Mouse (Mus musculus) embryonic facial prominence, embryonic 10.5 days (tissue): ENCODE measurements around the gene Disp3. TPM values are rescaled to one million over a fixed set of nuclear protein-coding genes. Genes with fewer than 3 reads are reported as not detected.

ENCODE experiments used
- DNase-seq: peaks from one replicate; pipeline ENCODE4 v3.0.0-alpha.2; 2017; ENCODE audit warnings: low spot score
- H3K27ac ChIP-seq: fragments of 300-500 bp; sonication (generic); replicated peaks from 2 replicates; pipeline ENCODE4 v1.5.1; 2016; ENCODE audit warnings: mild to moderate bottlenecking
- H3K27me3 ChIP-seq: fragments of 300-500 bp; sonication (generic); replicated peaks from 2 replicates; pipeline ENCODE4 v1.6.1; 2016; ENCODE audit warnings: low read depth, mild to moderate bottlenecking; ENCODE audit not compliant: poor library complexity, severe bottlenecking
- H3K36me3 ChIP-seq: fragments of 300-500 bp; sonication (generic); replicated peaks from 2 replicates; pipeline ENCODE4 v1.6.1; 2016; ENCODE audit warnings: mild to moderate bottlenecking, moderate library complexity
- H3K4me1 ChIP-seq: fragments of 300-500 bp; sonication (generic); 2 replicates; pipeline ENCODE4 v1.6.1; 2016
- H3K4me3 ChIP-seq: fragments of 300-500 bp; sonication (generic); 2 replicates; pipeline ENCODE4 v1.5.1; 2016; ENCODE audit warnings: mild to moderate bottlenecking, moderate library complexity
- H3K9me3 ChIP-seq: fragments of 300-500 bp; sonication (generic); 2 replicates; pipeline ENCODE4 v1.6.1; 2016; ENCODE audit warnings: mild to moderate bottlenecking
- WGBS: fragments of 180-500 bp; shearing (Covaris S2); methylation state at CpG from one replicate; pipeline ENCODE4 v1.1.7; 2016; 5-methylcytosine and 5-hydroxymethylcytosine counted together
- polyA plus RNA-seq: library from polyadenylated mRNA; unstranded; fragments of >200 nt; fragmentation: Nextera tagmentation; extraction: Ambion mirVana; gene quantifications from 2 replicates; pipeline ENCODE4 v1.2.1, GENCODE M21; 2016

The Disp3 gene
- polyA plus RNA-seq, 1 experiment from 2014 or later: 1.1 TPM

DNA sequence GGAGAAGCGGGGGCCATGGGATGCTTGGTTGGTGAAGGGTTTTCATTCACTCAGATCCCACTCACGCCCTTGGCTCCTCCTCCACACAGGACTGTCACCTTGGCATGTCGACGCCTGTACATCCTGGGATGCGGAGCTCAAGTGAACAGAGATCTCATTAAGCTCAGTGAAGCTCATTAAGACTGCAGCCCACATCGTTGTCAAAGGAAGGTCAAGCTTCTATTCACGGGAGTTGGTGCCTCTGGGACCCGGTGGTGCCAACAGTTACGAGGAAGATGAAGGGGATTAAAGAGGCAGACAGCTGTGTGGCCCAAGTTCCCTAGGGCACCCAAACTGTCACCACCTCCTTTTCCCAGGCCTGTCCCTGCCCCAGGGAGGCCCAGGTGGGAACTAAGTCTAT lies 49.5 kb downstream of the Disp3 start:
- 57% methylated on average over 9 of the region's 9 CpGs for WGBS
- Histone ChIP-seq H3K27ac (no peak overlapping the region), H3K36me3 (no peaks in the 10 kb centered on the region)

DNA sequence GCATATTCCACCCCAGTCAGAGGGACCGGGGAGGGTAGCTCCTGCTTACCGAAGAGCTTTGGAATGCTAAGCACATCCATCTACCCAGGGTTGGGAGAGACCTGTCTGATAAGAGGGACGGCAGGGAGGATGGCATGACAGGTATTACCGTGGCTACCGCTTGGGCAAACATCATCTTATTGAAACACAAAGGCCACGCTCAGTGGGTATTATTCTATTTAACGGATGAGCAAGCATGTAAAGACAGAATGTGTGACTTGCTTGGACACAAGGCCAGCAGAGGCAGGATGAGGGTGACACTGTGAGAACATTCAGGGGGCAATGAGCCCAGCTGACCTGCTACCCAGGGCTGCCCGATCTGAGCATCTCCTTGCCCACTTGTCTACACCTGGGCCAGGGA lies 51.1 kb downstream of the Disp3 start:
- Histone ChIP-seq H3K36me3 (no peaks in the 10 kb centered on the region), H3K4me3 (no peak overlapping the region), H3K9me3 (no peaks in the 10 kb centered on the region), H3K4me1 (peaks cover 9% of the 10 kb centered on the region; the same call in 1 of the 2 replicates), H3K27ac (no peak overlapping the region), H3K27me3 (no peaks in the 10 kb centered on the region)
- 74% methylated on average over 8 of the region's 8 CpGs for WGBS
- DNase-seq: no peak

More for the DNA sequence above, 49.5 kb downstream of the Disp3 start:
- no peak for DNase-seq
- Histone ChIP-seq H3K9me3 (no peaks in the 10 kb centered on the region), H3K4me1 (peaks cover 9% of the 10 kb centered on the region; the same call in 1 of the 2 replicates), H3K4me3 (no peak overlapping the region), H3K27me3 (no peaks in the 10 kb centered on the region)

DNA sequence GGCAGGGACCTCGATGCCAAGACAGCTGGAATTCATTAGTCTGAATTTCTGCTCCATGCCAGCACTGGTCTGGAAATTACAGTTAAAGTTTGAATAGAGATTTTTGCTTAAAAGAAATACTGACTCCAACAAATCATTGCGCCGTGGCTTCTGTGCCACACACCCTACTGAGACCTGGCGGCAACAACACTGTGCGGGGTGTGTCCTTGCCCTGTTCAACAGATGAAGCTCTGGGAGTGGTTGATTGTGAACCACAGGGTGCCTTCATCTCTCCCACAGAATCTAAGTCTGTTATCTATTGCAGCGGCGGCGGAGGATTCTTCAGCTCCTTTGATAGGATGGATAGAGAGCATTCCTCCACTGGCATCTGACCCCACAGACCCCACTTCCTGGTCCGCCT lies 54.7 kb downstream of the Disp3 start:
- Histone ChIP-seq H3K4me1 (peaks cover 4% of the 10 kb centered on the region; the same call in 1 of the 2 replicates), H3K9me3 (no peaks in the 10 kb centered on the region), H3K36me3 (no peaks in the 10 kb centered on the region), H3K4me3 (no peak overlapping the region), H3K27ac (no peak overlapping the region), H3K27me3 (no peaks in the 10 kb centered on the region)
- 82% methylated on average over 9 of the region's 9 CpGs for WGBS
- no peak for DNase-seq

DNA sequence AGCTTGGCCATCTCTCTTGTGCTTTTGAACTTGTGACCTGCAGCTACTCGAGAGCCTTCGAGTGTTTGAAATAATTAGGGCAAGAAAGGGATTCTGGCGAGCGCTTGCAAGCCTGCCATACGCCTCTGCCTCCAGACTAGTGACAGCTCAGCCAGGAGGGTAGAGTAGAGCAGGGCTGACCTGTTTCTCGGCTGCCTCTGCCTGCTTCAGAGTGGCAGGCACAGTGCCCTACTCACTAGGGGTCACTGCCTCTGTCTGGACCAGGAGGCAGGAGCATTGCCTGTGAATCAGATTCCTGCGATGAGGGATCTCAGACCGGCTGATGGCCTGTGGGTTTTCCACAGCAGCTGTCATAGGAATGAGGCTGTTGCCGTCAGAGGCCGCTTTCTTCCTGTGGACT lies 55.1 kb downstream of the Disp3 start:
- Histone ChIP-seq H3K4me1 (peaks cover under 1% of the 10 kb centered on the region; the same call in 1 of the 2 replicates), H3K4me3 (no peak overlapping the region), H3K9me3 (no peaks in the 10 kb centered on the region), H3K27ac (no peak overlapping the region), H3K27me3 (no peaks in the 10 kb centered on the region), H3K36me3 (no peaks in the 10 kb centered on the region)
- 58% methylated on average over 10 of the region's 10 CpGs for WGBS
- no peak for DNase-seq

DNA sequence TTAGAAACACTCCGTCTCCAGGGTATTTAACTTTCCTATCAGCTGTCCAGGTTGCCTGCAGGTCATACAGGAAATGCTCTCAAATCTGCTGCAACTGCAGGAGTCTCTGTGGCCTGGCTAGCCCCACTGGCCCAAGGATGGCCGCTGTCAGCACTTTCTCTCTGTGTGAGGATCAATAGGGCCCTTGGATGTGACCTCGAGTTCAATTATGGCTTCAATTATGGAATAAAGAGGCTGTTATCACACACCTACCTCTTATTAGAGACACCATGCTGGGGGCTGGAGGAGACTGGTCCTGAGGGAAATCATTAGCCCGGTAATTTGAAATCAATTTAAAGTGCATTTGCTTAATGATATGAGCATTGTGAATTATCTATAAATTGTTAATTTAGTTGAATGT lies 55.6 kb downstream of the Disp3 start:
- no peak for DNase-seq
- 60% methylated on average over 4 of the region's 4 CpGs for WGBS
- H3K27me3 ChIP-seq: no peaks in the 10 kb centered on the region
- H3K4me1 ChIP-seq: no peaks in the 10 kb centered on the region; the same call in 1 of the 2 replicates
- H3K4me3 ChIP-seq: no peak overlapping the region
- no peak overlapping the region for H3K27ac ChIP-seq
- no peaks in the 10 kb centered on the region for H3K36me3 ChIP-seq
- H3K9me3 ChIP-seq: no peaks in the 10 kb centered on the region

DNA sequence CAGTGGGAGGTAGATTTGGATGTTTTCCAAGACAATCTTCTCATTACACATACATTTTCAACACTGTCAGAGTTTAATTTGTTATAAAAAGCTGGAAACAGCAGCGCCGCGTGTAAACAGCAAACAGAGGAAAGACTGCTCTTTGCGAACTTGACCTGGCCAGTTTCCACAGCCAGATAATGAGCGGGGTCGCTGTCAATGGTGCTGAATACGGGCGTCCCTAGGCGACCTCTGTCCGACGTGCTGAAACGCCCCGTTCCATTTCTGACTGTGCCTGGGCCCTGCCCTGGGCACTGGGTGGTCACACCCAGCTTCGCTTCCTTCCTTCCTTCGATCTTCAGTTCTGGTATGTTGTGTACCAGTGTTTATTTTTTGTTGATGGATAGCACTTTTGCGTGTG lies 58.1 kb downstream of the Disp3 start:
- Histone ChIP-seq H3K27me3 (no peaks in the 10 kb centered on the region), H3K27ac (no peak overlapping the region), H3K9me3 (no peaks in the 10 kb centered on the region), H3K4me1 (no peaks in the 10 kb centered on the region; the same call in 1 of the 2 replicates), H3K36me3 (no peaks in the 10 kb centered on the region), H3K4me3 (no peak overlapping the region)
- WGBS: 11% methylated on average over 16 of the region's 16 CpGs
- DNase-seq: peak; percentile 84

DNA sequence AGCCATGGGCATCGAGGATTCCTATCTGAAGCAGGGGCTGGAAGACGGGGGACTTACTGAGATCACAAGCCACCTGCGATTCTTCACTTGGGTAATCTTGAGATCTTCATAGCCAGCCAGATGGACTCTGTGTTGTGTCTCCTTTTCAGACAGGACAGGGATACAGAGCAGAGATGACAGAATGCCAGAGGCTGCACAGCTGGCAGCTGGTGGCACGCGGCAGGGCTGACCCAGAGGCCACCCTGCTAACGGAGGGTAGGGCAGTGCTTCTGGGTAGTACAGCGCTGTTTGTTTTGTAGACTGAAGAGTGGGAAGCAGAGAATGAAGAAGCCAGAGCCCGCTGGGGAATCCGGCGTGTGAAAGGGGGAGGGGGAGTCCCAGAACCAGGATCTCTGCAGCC lies 64.8 kb downstream of the Disp3 start:
- H3K27ac ChIP-seq: no peak overlapping the region
- H3K9me3 ChIP-seq: no peaks in the 10 kb centered on the region
- WGBS: 42% methylated on average over 10 of the region's 10 CpGs
- H3K27me3 ChIP-seq: peaks cover 50% of the 10 kb centered on the region
- no peak overlapping the region for H3K4me3 ChIP-seq
- peaks cover 12% of the 10 kb centered on the region for H3K4me1 ChIP-seq
- no peak for DNase-seq
- H3K36me3 ChIP-seq: no peaks in the 10 kb centered on the region

DNA sequence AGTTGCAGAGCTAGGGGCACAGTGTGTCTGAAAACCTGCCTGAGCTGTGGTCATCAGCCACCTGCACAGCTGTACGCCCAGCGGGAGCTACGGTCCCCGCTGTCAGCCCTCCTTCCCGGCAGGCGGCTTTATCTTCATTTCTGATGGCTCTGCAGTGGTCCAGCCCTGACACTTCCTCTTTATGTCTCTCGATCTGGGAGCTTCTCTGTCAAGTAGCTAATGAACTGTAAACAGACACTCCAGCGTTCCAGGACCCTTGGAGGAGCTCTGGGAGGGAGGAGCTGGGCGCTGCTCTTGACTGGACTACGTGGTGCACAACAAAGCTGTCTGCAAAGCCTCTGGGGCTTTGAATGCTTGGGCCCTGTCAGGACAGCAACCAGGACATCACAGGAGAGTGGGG lies 67.1 kb downstream of the Disp3 start:
- WGBS: 8% methylated on average over 10 of the region's 10 CpGs
- Histone ChIP-seq H3K9me3 (no peaks in the 10 kb centered on the region), H3K27ac (no peak overlapping the region), H3K4me1 (peaks cover 15% of the 10 kb centered on the region), H3K4me3 (no peak overlapping the region), H3K36me3 (no peaks in the 10 kb centered on the region), H3K27me3 (peaks cover 53% of the 10 kb centered on the region)
- DNase-seq: no peak

DNA sequence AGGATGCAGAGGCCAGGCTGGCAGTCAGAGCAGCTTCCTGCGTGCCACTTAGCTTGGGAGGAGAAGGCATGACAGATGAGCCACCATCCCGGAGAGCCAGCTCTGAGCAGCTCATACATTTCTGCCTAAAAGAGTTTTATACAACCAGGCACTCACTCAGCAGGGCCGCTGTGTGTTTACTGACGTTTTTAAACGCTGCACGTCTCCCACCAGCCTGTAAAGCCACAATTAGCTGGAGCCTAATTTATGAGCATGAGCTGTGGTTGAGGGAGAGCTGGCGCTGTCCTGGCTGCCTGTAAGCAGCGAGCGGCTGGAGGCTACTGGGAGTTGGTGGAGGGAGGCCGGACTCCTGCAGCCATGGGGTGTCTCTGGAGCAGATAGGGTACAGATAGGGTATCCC lies 69.5 kb downstream of the Disp3 start:
- peaks cover 68% of the 10 kb centered on the region for H3K27me3 ChIP-seq
- no peak for DNase-seq
- no peak overlapping the region for H3K27ac ChIP-seq
- peaks cover 36% of the 10 kb centered on the region for H3K4me1 ChIP-seq
- H3K36me3 ChIP-seq: no peaks in the 10 kb centered on the region
- no peak overlapping the region for H3K4me3 ChIP-seq
- H3K9me3 ChIP-seq: no peaks in the 10 kb centered on the region
- 37% methylated on average over 10 of the region's 10 CpGs for WGBS

DNA sequence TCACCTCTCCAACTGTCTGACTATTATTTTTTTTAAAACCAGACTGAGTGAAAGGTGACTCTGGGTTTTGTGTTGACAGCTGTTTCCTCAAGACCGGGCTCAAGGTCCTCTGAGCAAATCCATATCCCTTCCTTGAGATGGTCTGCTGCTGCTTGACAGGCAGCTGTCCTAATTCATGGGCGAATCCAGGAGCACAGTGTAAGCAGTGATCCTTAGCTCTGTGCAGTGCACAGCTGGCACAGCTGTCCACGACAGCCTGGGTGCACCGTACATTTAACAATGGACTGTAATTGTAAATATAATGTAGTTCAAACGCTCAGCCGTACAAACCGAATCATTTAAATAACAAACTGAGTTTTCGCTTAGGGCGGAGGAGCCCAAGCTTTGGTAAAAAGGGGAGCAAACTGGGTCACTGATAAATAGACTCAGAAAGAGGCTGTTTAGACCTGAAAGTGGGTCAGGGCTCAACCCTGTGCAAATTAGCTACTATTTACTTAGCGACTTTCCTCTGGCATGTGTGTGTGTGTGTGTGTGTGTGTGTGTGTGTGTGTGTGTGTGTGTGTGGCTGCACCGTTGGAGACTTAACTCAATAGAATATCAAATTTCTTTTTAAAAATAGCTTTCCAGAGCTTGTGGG lies 72.4 kb downstream of the Disp3 start:
- peaks cover 50% of the 10 kb centered on the region for H3K27me3 ChIP-seq
- H3K9me3 ChIP-seq: no peaks in the 10 kb centered on the region
- no peak overlapping the region for H3K27ac ChIP-seq
- no peaks in the 10 kb centered on the region for H3K36me3 ChIP-seq
- H3K4me3 ChIP-seq: no peak overlapping the region
- peak; percentile 22 for DNase-seq
- H3K4me1 ChIP-seq: peaks cover 34% of the 10 kb centered on the region
- 48% methylated on average over 11 of the region's 11 CpGs for WGBS

DNA sequence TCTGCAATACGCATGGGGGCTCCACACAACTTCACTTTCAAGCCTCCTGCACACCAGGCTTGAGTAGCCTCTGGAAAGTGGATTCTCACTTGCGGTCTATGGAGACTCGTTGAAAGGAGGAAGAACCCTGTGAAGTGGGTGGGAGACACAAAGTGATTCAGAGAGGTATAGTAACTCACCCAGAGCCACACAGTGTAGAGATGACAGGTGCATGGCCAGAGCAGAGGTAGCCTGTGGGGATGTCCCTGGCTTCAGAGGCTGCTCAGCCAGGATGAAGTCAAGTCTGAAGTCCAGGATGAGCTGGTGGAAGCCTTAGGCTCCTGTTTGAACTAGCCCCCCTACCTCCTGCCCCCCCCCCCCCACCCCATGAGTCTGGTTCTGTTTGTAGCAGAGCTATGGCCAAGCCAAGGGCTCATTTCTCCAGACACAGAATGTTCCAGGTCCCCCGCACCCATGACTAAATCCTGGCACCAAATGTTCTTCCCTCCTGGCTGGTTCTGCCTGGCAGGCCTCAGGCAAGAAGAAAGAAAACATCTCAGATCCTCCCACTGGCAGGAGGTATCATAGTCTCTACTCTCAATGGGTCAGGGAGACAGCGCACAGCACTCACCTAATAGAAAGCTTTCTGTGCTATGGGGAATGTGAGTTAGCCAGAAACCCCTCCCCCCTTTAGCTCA lies 73.2 kb downstream of the Disp3 start:
- H3K36me3 ChIP-seq: no peaks in the 10 kb centered on the region
- no peak overlapping the region for H3K27ac ChIP-seq
- H3K4me1 ChIP-seq: peaks cover 34% of the 10 kb centered on the region
- WGBS: 43% methylated on average over 5 of the region's 5 CpGs
- no peak overlapping the region for H3K4me3 ChIP-seq
- H3K27me3 ChIP-seq: peaks cover 42% of the 10 kb centered on the region
- no peaks in the 10 kb centered on the region for H3K9me3 ChIP-seq
- no peak for DNase-seq

DNA sequence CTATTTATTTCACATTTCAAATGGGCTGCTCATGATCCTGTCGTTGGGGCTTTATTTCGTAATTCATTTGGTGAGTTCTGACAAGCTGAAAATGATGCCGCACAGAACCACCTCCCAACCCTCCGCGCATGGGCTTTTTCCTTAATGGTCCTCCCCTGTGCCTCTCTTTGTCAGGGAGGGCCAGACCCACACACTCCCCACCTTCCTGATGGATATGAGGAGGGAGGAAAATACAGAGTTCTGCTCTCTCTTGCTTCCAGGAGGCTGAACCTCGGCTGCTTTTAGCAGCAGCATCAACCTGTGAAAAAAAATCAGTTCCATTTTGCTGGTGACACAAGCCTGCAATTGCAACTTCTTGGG lies 82.9 kb downstream of the Disp3 start:
- no peak overlapping the region for H3K27ac ChIP-seq
- H3K9me3 ChIP-seq: no peaks in the 10 kb centered on the region
- H3K4me1 ChIP-seq: peaks cover 21% of the 10 kb centered on the region
- H3K36me3 ChIP-seq: no peaks in the 10 kb centered on the region
- no peak overlapping the region for H3K4me3 ChIP-seq
- 75% methylated on average over 6 of the region's 6 CpGs for WGBS
- H3K27me3 ChIP-seq: peaks cover 13% of the 10 kb centered on the region
- no peak for DNase-seq
